Mouse (Mus musculus): ENCODE results near the gene Cdpf1. TPM values are rescaled to one million over a fixed set of nuclear protein-coding genes. Genes with fewer than 3 reads are reported as not detected.
A peak's percentile ranks its signal among the peaks of the same experiment; 100 is the strongest.

The Cdpf1 gene
- polyA plus RNA-seq (2015; fragmentation: Nextera tagmentation; extraction: Ambion mirVana): 62.3 and 62.9 TPM in 2 replicates

- DNase-seq (ENCODE audit: low spot score): peak; percentile 99
Measured at GRCm38 (mm10) chr15:85811535-85812277, at the start of gene Cdpf1. Gene Cdpf1, minus strand, starts transcription at chr15:85811697.

DNA sequence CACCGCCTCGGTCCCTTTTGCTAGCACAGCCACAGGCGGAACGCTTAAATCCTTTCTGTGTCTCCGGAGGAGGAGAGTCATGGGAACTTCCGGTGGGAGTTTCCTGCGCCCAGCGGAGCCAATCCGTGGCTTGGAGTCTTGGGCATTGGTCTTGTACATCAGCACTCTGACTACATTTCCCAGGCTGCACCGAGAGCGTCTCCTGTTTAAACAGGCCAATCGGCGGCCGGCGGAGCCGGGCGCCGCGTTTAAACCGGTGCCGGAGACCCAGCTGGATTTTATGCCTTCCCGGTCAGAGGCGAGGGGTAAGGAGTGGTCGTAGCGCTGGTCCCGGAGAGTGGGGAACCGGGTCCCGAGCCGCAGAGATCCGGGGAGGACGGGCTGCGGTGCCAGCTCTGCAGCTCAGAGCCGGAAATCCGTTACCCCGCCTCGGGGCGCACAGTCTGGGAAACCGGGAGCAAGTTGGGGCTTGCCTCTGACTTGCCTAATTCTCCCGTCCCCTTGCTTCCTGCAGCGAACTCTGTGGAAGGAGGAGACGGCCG is 48.1 kb upstream of the Cdpf1 start, which contains the start of gene Gtse1:
TSS of gene Gtse1 (plus strand) at position 256 of the 542 bp plus-strand sequence.
- DNase-seq (ENCODE audit: low spot score): peak; percentile 95

- DNase-seq (ENCODE audit: low spot score): no peak
Measured at GRCm38 (mm10) chr15:85858980-85859489, 47.5 kb upstream of the Cdpf1 start.

DNA sequence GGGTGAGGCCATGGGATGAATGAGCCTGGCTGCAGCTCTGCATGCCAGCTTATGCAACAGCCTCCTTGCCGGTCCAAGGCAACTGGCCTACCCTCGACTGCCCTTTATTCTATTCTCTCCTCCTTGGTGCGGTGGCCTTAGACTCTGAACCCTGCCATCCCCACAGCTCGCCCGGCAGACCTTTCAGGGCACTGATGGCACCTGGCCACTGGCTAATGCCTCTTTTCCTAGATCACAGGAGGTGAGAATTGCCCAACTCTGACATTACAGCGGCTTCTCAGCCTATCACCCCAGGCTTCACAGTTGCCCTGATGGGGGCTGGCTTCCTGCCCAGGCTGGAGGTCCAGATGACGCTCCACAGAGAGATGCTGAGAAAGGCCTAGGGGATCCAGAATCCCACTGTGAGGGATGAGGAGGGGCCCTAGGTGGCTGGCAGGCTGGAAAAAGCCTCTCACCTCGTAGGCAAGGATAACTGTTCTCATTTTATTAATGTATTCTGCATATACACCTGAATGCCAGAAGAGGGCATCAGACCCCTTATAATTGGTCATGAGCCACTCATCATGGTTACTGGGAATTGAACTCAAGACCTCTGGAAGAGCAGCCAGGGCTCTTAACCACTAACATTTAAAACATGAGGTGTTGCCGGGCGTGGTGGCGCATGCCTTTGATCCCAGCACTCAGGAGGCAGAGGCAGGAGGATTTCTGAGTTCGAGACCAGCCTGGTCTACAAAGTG is 40.3 kb upstream of the Cdpf1 start:
- no peak for DNase-seq (ENCODE audit: low spot score)

GRCm38 (mm10) chr15:85845071-85845470 is 33.6 kb upstream of the Cdpf1 start:
- DNase-seq (ENCODE audit: low spot score): no peak

DNA sequence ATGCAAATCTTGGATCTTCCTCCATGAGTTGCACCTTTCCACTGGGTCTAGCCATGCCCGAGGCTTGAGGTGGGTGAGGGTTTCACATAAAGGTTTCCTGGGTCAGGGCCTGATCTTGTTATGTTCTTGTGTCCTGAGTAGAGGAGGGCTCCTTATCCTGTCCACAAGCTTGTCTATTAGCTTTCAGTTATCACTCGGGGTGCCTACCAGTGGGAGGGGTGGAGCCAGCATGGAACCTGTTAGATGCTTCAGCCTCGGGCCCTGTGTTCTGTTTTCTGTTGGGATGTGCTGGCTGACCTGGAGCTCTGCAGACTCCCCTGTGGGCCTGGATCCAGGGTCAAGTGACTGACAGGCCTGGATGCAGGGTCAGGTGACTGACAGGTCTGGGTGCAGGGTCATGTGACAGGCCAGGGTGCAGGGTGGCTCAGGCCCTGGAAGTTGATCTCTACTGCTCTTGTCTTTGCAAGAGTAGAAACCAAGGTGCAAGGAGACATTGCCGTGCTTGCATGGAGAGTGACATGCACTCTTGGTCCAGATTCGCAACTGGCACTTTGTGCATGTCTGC is 30.4 kb upstream of the Cdpf1 start:
- no peak for DNase-seq (ENCODE audit: low spot score)

- DNase-seq (ENCODE audit: low spot score): peak; percentile 41
Measured at GRCm38 (mm10) chr15:85840983-85841382, 29.5 kb upstream of the Cdpf1 start.

- DNase-seq (ENCODE audit: low spot score): no peak
Measured at GRCm38 (mm10) chr15:85836887-85837286, 25.4 kb upstream of the Cdpf1 start.

DNA sequence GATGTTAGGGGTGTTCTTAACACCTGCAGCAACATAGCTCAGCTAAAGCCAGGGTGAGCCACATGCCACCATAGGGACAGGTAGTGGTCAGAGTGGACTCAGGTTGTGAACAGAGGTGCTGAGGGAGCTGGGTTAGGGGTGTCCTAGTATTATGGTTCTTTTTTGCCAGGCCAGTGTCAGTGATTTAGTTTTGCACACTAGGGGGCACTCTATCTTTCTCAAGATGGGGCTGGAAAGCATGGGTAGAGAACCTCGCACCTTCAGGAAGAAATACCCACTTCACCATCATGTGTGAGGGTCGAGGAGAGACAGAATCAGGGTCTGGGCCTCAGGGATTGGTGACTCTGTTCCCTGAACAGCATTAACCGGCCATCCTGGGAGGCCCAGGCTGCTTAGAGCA is 23.8 kb upstream of the Cdpf1 start:
- no peak for DNase-seq (ENCODE audit: low spot score)

DNA sequence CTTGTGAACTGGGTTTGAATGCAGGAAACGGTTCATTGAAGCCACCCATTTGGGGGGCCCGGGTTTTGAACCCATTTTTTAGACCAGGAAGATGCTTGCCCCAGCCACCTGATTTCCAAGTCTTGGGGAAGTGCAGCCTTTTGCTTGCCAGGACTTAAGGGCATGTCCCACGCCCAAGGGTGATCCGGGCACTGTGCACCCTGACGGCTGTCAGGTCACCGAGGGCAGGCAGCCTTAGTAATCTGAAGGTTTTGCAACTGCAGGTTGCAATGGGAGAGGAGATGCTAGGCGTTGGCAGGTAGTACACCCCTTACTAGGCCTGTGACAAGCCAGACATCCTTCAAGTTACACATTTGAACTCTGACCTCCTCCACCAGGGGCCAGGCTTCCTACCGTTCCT is 21.1 kb upstream of the Cdpf1 start:
- no peak for DNase-seq (ENCODE audit: low spot score)

DNA sequence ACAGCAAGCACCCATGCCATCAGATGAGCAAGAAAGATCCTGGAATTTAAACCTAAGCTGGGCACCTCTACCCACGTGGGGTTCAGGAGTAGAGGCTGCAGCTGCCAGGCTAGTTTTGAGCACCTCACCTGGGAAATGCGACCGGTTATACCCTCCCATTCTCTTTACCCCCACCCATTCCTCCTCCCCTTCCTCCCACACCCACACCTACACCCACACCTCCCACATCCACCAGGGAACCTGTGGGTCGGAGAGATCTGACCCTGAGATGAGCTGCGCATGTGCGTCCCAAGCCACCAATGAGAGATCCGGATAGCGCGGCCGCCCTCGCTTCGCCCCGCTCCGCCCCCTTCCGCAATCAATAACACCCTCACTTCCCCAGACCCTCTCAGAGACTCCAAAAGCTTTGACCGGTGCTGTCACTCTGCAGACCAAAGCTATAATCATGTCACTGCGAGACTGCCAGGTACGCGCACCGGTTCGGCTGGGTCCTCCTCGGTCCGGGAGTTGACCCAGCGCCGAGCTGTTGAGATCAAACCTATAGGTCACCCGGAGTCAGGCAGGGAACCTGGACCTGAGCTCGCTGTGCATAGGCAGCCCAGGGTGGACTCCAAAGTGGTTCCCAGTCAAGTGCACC is 20.6 kb upstream of the Cdpf1 start, which contains the start of gene Ttc38:
TSS of gene Ttc38 (plus strand) at position 353 of the 637 bp plus-strand sequence.
- peak; percentile 75 for DNase-seq (ENCODE audit: low spot score)

DNA sequence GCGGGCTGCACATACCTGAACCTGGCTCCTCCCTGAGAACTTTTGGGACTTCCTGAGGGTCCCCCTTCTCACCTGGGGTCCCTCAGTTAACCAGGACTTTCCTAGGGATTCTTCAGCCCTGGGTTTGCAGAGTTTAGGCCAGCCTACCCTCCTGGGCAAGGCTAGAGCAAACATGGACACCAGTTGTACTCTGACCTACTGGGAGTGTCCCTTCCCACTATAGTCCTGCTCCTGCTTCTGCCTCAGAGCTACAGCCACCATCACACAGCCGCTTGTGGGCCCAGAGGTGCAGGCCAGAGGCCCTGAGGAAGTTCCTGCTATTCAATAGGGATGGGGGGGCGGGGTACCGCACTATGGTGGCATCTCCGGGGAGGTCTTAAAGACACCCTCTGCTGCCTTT is 18.0 kb upstream of the Cdpf1 start:
- DNase-seq (ENCODE audit: low spot score): no peak

- no peak for DNase-seq (ENCODE audit: low spot score)
Measured at GRCm38 (mm10) chr15:85828071-85828470, 16.6 kb upstream of the Cdpf1 start.

- no peak for DNase-seq (ENCODE audit: low spot score)
Measured at GRCm38 (mm10) chr15:85826676-85827075, 15.2 kb upstream of the Cdpf1 start.

GRCm38 (mm10) chr15:85822011-85822359 is 10.5 kb upstream of the Cdpf1 start:
- DNase-seq (ENCODE audit: low spot score): no peak

GRCm38 (mm10) chr15:85821203-85822010 is 9.9 kb upstream of the Cdpf1 start, which contains the start of gene Pkdrej:
Gene Pkdrej, minus strand, starts transcription at chr15:85821734.
- no peak for DNase-seq (ENCODE audit: low spot score)

GRCm38 (mm10) chr15:85813428-85813827 is 1.9 kb upstream of the Cdpf1 start:
- no peak for DNase-seq (ENCODE audit: low spot score)

DNA sequence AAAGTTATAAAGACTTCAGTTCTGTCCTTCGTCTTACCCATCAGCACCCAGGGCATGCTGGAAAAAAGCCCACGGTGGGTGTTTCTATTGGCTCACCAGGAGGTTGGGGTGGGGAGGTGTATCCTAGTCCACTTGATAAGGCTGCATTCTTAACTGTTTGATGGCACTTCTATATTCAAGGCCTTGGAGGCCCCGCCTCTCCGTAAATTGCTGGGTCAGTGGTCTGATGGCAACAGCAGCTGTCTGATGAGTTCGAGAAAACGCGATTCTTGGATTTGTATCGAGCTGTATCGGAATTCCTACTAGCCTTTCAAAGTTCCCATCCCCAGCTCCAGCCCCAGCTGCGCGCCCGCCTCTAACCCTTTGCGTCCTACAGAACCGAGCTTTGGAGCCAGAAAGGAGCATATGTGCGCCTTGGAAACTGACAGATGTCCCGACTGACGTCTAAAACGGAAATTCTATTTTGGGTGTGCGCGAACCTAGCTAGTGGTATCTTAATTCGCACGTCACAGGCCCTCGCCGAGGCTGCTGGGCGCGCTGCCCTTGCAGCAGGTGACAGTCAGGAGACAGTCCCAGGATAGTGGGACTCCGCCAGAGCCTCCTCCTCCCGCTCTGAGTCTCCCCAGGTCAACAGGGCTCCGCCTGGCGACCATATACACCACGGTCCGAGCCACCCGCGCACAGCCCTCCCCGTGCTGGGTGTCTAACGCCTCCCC is 533 bp downstream of the Cdpf1 start:
- peak; percentile 65 for DNase-seq (ENCODE audit: low spot score)

- DNase-seq (ENCODE audit: low spot score): no peak
Measured at GRCm38 (mm10) chr15:85810462-85810805, 1.1 kb downstream of the Cdpf1 start.

GRCm38 (mm10) chr15:85809091-85809490 is 2.4 kb downstream of the Cdpf1 start:
- DNase-seq (ENCODE audit: low spot score): peak; percentile 84

All from thymus, postnatal 0 days (tissue).